Mouse (Mus musculus) midbrain, embryonic 11.5 days (tissue): ENCODE results near the gene Sf3b1. TPM values are rescaled to one million over a fixed set of nuclear protein-coding genes. Genes with fewer than 3 reads are reported as not detected.

Experiments
- polyA plus RNA-seq: library from polyadenylated mRNA; unstranded; fragments of >200 nt; fragmentation: Nextera tagmentation; extraction: Ambion mirVana; gene quantifications from 2 replicates; pipeline ENCODE4 v1.2.1, GENCODE M21; 2014

Gene Sf3b1
- polyA plus RNA-seq, 1 experiment from 2014 or later = 366 TPM

Other genes with a start within 250 kb of the Sf3b1 start
- 10.1 and 14.0 TPM in 2 replicates for gene Ankrd44, start 101.1 kb downstream of the Sf3b1 start, polyA plus RNA-seq
- 33.8 and 38.3 TPM in 2 replicates for gene Coq10b, start 25.3 kb upstream of the Sf3b1 start, polyA plus RNA-seq
- 517 and 525 TPM in 2 replicates for gene Hspe1, start 60.7 kb upstream of the Sf3b1 start, polyA plus RNA-seq
- 409 and 425 TPM in 2 replicates for gene Hspd1, start 60.8 kb upstream of the Sf3b1 start, polyA plus RNA-seq
- gene Mob4, start 103.8 kb upstream of the Sf3b1 start, polyA plus RNA-seq = 148 and 177 TPM in 2 replicates
- 6.4 and 7.3 TPM in 2 replicates for gene Rftn2, start 199.3 kb upstream of the Sf3b1 start, polyA plus RNA-seq
- gene Mars2, start 209.7 kb upstream of the Sf3b1 start, polyA plus RNA-seq = 2.8 and 2.9 TPM in 2 replicates